Mouse (Mus musculus) stomach, postnatal 0 days (tissue): ENCODE measurements around the gene Pyroxd1. TPM values are rescaled to one million over a fixed set of nuclear protein-coding genes. Genes with fewer than 3 reads are reported as not detected.
A peak's percentile ranks its signal among the peaks of the same experiment; 100 is the strongest.

Experiments used
- ATAC-seq: fragments of 200-750 bp; cut with Nextera tagmentation; 2 replicates; pipeline ENCODE4 v1.8.0; 2017; ENCODE audit not compliant: low FRiP score, low TSS enrichment
- DNase-seq: peaks from one replicate; pipeline ENCODE4 v3.0.0-alpha.2; 2016; ENCODE audit warnings: low spot score
- H3K27ac ChIP-seq: fragments of 300-500 bp; sonication (generic); replicated peaks from 2 replicates; pipeline ENCODE4 v1.5.1; 2014; ENCODE audit warnings: mild to moderate bottlenecking, control low read depth
- H3K27me3 ChIP-seq: fragments of 300-500 bp; sonication (generic); 2 replicates; pipeline ENCODE4 v1.6.1; 2014; ENCODE audit warnings: low read length; ENCODE audit not compliant: control insufficient read depth, insufficient read depth
- H3K36me3 ChIP-seq: fragments of 300-500 bp; sonication (generic); 2 replicates; pipeline ENCODE4 v1.6.1; 2014; ENCODE audit warnings: low read length, mixed read lengths; ENCODE audit not compliant: control insufficient read depth, insufficient read depth
- H3K4me1 ChIP-seq: fragments of 300-500 bp; sonication (generic); replicated peaks from 2 replicates; pipeline ENCODE4 v1.6.1; 2014; ENCODE audit warnings: antibody characterized with exemption; ENCODE audit not compliant: control insufficient read depth, insufficient read depth
- H3K4me2 ChIP-seq: fragments of 300-500 bp; sonication (generic); replicated peaks from 2 replicates; pipeline ENCODE4 v1.6.1; 2014; ENCODE audit warnings: low read depth, mild to moderate bottlenecking, control low read depth, moderate library complexity
- H3K4me3 ChIP-seq: fragments of 300-500 bp; sonication (generic); 2 replicates; pipeline ENCODE4 v1.5.1; 2014; ENCODE audit warnings: low read depth, low read length, control low read depth
- H3K9ac ChIP-seq: fragments of 300-500 bp; sonication (generic); 2 replicates; pipeline ENCODE4 v1.6.1; 2014; ENCODE audit warnings: mild to moderate bottlenecking, low read length, control low read depth, mixed read lengths
- H3K9me3 ChIP-seq: fragments of 300-500 bp; sonication (generic); 2 replicates; pipeline ENCODE4 v1.6.1; 2016; ENCODE audit warnings: low read length; ENCODE audit not compliant: control insufficient read depth
- CTCF ChIP-seq: IDR thresholded peaks from 2 replicates; pipeline ENCODE4 v1.5.1; 2016; ENCODE audit warnings: antibody characterized with exemption, low read depth, mild to moderate bottlenecking, moderate library complexity
- EP300 ChIP-seq: optimal IDR thresholded peaks from 2 replicates; pipeline ENCODE3; 2016; ENCODE audit warnings: antibody characterized with exemption
- WGBS: fragments of 180-500 bp; shearing (Covaris S2); extraction: QIAGEN DNeasy Blood & Tissue Kit; methylation state at CpG from one replicate; pipeline ENCODE4 v1.1.7; 2014; 5-methylcytosine and 5-hydroxymethylcytosine counted together
- polyA plus RNA-seq: library from polyadenylated mRNA; unstranded; fragments of >200 nt; fragmentation: Nextera tagmentation; extraction: Ambion mirVana; gene quantifications from 2 replicates; pipeline ENCODE4 v1.2.1, GENCODE M21; 2015

Gene Pyroxd1
- polyA plus RNA-seq, 1 experiment from 2014 or later: 24.7 TPM

DNA sequence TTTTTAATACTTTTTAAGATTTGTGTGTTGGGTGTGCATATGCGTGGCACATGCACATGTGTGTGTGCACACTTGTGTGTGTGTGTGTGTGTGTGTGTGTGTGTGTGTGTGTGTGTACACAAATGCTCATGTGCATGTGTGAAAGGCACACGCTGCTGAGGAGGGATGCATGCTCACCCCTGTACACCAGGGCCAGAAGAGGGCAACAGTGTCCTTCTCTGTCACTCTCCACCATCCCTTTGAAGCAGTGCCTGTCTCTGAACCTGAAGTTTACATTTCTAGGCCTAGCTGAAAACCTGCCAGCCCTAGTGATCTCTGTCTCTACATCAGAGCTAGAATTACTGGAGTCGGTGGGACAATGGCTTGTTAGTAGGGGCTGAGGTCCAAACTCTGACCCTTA, 18.9 kb upstream of the Pyroxd1 start:
- ATAC-seq: no peak

DNA sequence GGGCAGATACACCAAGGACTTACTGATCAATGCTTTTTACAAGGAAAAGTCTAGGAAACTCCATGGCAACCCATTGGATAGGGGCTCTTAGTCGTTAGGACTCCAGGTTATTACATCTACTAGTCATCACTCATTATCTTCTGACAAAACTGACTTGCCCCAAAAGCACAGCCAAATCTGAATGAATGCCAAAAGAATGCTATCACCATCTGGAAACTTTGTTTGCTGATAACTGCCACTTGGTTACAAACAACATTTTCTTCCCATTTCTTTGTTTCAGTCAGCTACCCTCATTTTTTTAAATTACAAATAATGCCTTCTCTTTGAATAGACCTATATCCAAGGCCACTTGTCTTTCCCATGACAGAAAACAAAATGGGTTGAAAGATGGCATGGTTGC, 16.3 kb upstream of the Pyroxd1 start:
- Histone ChIP-seq H3K9me3 (no peaks in the 10 kb centered on the region), H3K36me3 (no peaks in the 10 kb centered on the region), H3K27ac (no peak overlapping the region), H3K27me3 (no peaks in the 10 kb centered on the region), H3K4me2 (no peak overlapping the region), H3K4me3 (no peak overlapping the region), H3K9ac (no peak overlapping the region), H3K4me1 (no peaks in the 10 kb centered on the region)
- DNase-seq (no peak), ATAC-seq (no peak)
- TF ChIP-seq EP300 (no peak), CTCF (no peak)
- 47% methylated on average over 1 of the region's 1 CpGs for WGBS

More for the DNA sequence above, 18.9 kb upstream of the Pyroxd1 start:
- Histone ChIP-seq H3K9me3 (no peaks in the 10 kb centered on the region), H3K9ac (no peak overlapping the region), H3K27me3 (no peaks in the 10 kb centered on the region), H3K4me2 (no peak overlapping the region), H3K4me3 (no peak overlapping the region), H3K36me3 (no peaks in the 10 kb centered on the region), H3K27ac (no peak overlapping the region), H3K4me1 (no peaks in the 10 kb centered on the region)
- WGBS: 82% methylated on average over 3 of the region's 3 CpGs
- DNase-seq: no peak
- TF ChIP-seq EP300 (no peak), CTCF (peak; percentile 51)

DNA sequence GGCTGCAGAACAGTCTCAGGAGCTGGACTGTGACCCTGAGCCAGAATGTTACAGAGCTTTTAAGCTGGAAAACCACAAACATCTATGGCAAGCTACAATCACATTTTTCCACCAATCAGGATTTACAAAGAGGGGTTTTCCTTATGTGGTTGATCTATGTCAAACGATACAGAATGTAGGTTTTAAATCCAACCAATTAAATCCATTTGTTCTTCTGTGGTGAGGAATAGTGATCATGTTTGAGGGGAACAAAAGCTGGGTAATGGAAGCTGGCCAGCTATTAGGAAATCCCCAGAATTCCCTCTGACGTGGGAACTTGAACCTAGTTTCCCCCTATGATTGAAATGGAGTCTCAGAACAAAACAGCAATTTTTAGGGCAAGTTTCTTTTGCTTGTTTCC, 6.5 kb upstream of the Pyroxd1 start:
- DNase-seq: no peak
- peak overlapping the region; percentile 40; the same call in 1 of the 2 replicates for H3K27ac ChIP-seq
- no peak for ATAC-seq

DNA sequence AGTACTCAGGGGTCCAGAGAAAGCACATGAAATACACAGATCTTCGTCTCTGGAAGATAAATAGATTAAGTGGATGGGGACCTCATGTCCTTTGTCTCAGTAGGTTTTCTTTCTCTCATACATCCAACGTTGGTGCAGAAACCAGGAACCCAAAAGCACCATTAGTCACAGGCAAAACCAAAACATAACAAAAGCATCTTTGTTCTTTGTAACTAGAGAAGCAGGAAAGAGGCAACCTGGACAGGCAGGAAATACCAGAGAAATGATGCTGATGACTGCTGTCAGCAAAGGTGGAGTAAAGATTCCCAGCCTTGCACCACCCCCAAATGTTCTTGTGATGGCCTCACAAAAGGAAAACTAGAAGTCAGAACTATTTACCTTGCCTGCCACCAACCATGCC, 5.9 kb upstream of the Pyroxd1 start:
- DNase-seq: no peak
- Histone ChIP-seq H3K9ac (no peak overlapping the region), H3K27ac (peak overlapping the region; percentile 40; the same call in 1 of the 2 replicates), H3K4me2 (no peak overlapping the region), H3K36me3 (no peaks in the 10 kb centered on the region), H3K9me3 (no peaks in the 10 kb centered on the region), H3K4me3 (no peak overlapping the region), H3K27me3 (no peaks in the 10 kb centered on the region), H3K4me1 (no peaks in the 10 kb centered on the region)
- WGBS: 27% methylated on average over 2 of the region's 2 CpGs
- ATAC-seq: no peak
- no peak for TF ChIP-seq CTCF
- TF ChIP-seq EP300: no peak

More for the DNA sequence above, 6.5 kb upstream of the Pyroxd1 start:
- no peaks in the 10 kb centered on the region for H3K4me1 ChIP-seq
- no peak overlapping the region for H3K4me3 ChIP-seq
- H3K4me2 ChIP-seq: no peak overlapping the region
- no peaks in the 10 kb centered on the region for H3K36me3 ChIP-seq
- no peaks in the 10 kb centered on the region for H3K9me3 ChIP-seq
- no peaks in the 10 kb centered on the region for H3K27me3 ChIP-seq
- TF ChIP-seq CTCF (no peak), EP300 (no peak)
- H3K9ac ChIP-seq: no peak overlapping the region
- WGBS: 58% methylated on average over 2 of the region's 2 CpGs

DNA sequence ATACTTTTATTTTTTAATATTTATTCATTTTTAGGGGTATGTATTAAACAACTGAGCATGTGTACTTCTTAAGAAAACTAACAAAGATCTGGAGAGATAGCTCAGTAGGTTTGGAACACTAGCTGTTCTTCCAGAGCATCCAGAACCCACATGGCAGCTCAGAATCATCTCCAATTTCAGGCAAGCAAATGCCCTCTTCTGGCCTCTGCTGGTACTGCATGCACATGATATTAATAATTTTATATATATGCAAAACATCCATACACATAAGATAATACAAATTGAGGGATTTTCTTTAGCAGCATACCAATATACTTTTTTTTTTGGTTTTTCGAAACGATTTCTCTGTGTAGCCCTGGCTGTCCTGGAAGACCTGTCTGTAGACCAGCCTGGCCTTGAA, 1.9 kb upstream of the Pyroxd1 start:
- ATAC-seq (no peak), DNase-seq (peak; percentile 48)
- Histone ChIP-seq H3K27me3 (no peaks in the 10 kb centered on the region), H3K4me3 (no peak overlapping the region), H3K36me3 (no peaks in the 10 kb centered on the region), H3K4me1 (0 out of 2 replicates have a peak, but pooled peaks cover 4% of the 10 kb centered on the region), H3K4me2 (no peak overlapping the region), H3K9me3 (no peaks in the 10 kb centered on the region), H3K9ac (no peak overlapping the region), H3K27ac (no peak overlapping the region)
- 62% methylated on average over 2 of the region's 2 CpGs for WGBS
- peak; percentile 83 for TF ChIP-seq CTCF
- TF ChIP-seq EP300: no peak

DNA sequence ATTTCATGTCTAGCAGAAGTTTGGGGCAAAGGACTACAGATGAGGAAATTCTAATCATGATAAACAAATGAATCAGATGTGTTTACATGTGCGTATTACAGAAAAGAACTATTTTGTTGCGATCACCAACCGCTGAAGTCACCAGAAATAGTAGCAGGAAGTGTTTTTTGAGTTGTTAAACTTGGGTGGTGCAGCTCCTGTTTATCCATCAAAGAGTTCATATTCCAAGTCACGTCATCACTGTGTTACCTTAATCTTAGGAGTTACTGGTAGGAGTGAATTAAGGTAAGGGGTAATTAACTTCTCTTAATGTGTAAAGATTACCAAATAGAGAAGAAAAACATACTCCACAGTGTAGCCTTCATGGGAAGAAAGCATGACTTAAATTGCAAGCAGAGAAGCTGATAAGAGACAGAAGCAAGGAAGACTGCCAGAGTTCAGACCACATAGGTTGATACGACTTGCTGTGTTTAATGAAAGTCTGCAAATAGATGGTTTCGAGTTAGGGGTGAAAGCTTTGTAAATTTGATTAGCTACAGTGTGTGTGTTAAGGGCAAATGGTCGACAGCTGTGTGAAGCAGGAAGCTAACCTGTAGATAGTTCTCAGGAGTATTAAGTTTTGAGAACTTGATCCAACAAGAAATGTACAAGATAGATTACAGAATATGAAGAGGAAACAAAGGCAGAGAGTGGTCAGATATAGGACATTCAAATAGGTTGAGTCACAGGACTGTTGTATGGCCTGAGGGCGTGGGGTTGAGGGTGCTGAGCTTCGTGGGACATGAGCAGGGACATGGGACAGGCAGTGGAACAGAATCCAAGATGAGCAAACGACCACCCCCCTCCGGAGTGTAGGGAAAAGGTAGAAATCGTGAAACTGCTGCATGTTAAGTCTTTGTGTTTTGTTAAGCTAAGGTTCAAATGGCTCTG, 992 bp downstream of the Pyroxd1 start:
- Histone ChIP-seq H3K9ac (peak overlapping the region; percentile 77; the same call in 1 of the 2 replicates), H3K4me1 (0 out of 2 replicates have a peak, but pooled peaks cover 4% of the 10 kb centered on the region), H3K27ac (peak overlapping the region; percentile 93), H3K27me3 (no peaks in the 10 kb centered on the region), H3K36me3 (0 out of 2 replicates have a peak, but pooled peaks cover 5% of the 10 kb centered on the region), H3K9me3 (no peaks in the 10 kb centered on the region), H3K4me3 (peak overlapping the region; percentile 79), H3K4me2 (peak overlapping the region; percentile 56)
- no peak for TF ChIP-seq CTCF
- no peak for TF ChIP-seq EP300
- ATAC-seq (peak; percentile 69), DNase-seq (peak; percentile 31)
- 30% methylated on average over 12 of the region's 12 CpGs for WGBS
